Mouse (Mus musculus): ENCODE measurements around the gene Polr1d. TPM values are rescaled to one million over a fixed set of nuclear protein-coding genes. Genes with fewer than 3 reads are reported as not detected.

The Polr1d gene
- polyA plus RNA-seq, 2 experiments = 104 to 148 TPM

GRCm38 (mm10) chr5:147077305-147078034 is 620 bp downstream of the Polr1d start:
- ATAC-seq (ENCODE audit: low FRiP score, low read depth) (peak; percentile 71), DNase-seq (ENCODE audit: low spot score) (peak; percentile 77)
- H3K27me3 ChIP-seq (ENCODE audit: control insufficient read depth, insufficient read depth, low read length) = no peaks in the 10 kb centered on the region
- no peak for TF ChIP-seq POLR2A (IDR thresholded peaks at IDR 0.05; ENCODE audit: borderline replicate concordance, extremely low read depth, insufficient read depth, insufficient read length)
- H3K4me3 ChIP-seq (replicated peaks; ENCODE audit: low read length) = peak overlapping the region; percentile 84
- H3K4me2 ChIP-seq (replicated peaks; ENCODE audit: low read depth, low read length, severe bottlenecking) = peak overlapping the region; percentile 97
- H3K27ac ChIP-seq (replicated peaks; ENCODE audit: low read depth, low read length) = peak overlapping the region; percentile 81
- under 1% methylated on average over 50 of the region's 57 CpGs for WGBS
- peaks cover 13% of the 10 kb centered on the region for H3K4me1 ChIP-seq (ENCODE audit: control insufficient read depth, insufficient read depth, low read length)
- H3K9me3 ChIP-seq (ENCODE audit: control insufficient read depth, low read length) = no peaks in the 10 kb centered on the region
- peaks cover 15% of the 10 kb centered on the region for H3K36me3 ChIP-seq (ENCODE audit: control insufficient read depth, insufficient read depth, low read length)
- H3K9ac ChIP-seq (ENCODE audit: low read depth, low read length, severe bottlenecking) = peak overlapping the region; percentile 80

- peaks cover 13% of the 10 kb centered on the region for H3K4me1 ChIP-seq (ENCODE audit: control insufficient read depth, insufficient read depth, low read length)
- ATAC-seq (ENCODE audit: low FRiP score, low read depth) (no peak), DNase-seq (ENCODE audit: low spot score) (no peak)
- 62% methylated on average over 11 of the region's 11 CpGs for WGBS
- TF ChIP-seq POLR2A (IDR thresholded peaks at IDR 0.05; ENCODE audit: borderline replicate concordance, extremely low read depth, insufficient read depth, insufficient read length) = no peak
- H3K4me2 ChIP-seq (replicated peaks; ENCODE audit: low read depth, low read length, severe bottlenecking) = peak overlapping the region; percentile 97
- H3K36me3 ChIP-seq (ENCODE audit: control insufficient read depth, insufficient read depth, low read length) = peaks cover 16% of the 10 kb centered on the region
- H3K9ac ChIP-seq (ENCODE audit: low read depth, low read length, severe bottlenecking) = peak overlapping the region; percentile 80
- H3K9me3 ChIP-seq (ENCODE audit: control insufficient read depth, low read length) = no peaks in the 10 kb centered on the region
- no peak overlapping the region; the same call in 1 of the 2 replicates for H3K27ac ChIP-seq (replicated peaks; ENCODE audit: low read depth, low read length)
- peak overlapping the region; percentile 84 for H3K4me3 ChIP-seq (replicated peaks; ENCODE audit: low read length)
- no peaks in the 10 kb centered on the region for H3K27me3 ChIP-seq (ENCODE audit: control insufficient read depth, insufficient read depth, low read length)
These were observed 1.5 kb downstream of the Polr1d start for GRCm38 (mm10) chr5:147078110-147078900.

- H3K27ac ChIP-seq (replicated peaks; ENCODE audit: low read depth, low read length) = 0 out of 2 replicates have a peak overlapping the region, but pooled peaks have one; percentile 1
- WGBS = 66% methylated on average over 9 of the region's 9 CpGs
- no peak for ATAC-seq (ENCODE audit: low FRiP score, low read depth)
These were observed 8.5 kb downstream of the Polr1d start for GRCm38 (mm10) chr5:147085201-147085894.

GRCm38 (mm10) chr5:147086816-147087215 is 10.0 kb downstream of the Polr1d start:
- no peak overlapping the region for H3K4me2 ChIP-seq (replicated peaks; ENCODE audit: low read depth, low read length, severe bottlenecking)
- peaks cover 9% of the 10 kb centered on the region; the same call in 1 of the 2 replicates for H3K4me1 ChIP-seq (ENCODE audit: control insufficient read depth, insufficient read depth, low read length)
- H3K27me3 ChIP-seq (ENCODE audit: control insufficient read depth, insufficient read depth, low read length) = no peaks in the 10 kb centered on the region
- H3K9ac ChIP-seq (ENCODE audit: low read depth, low read length, severe bottlenecking) = no peak overlapping the region
- TF ChIP-seq POLR2A (IDR thresholded peaks at IDR 0.05; ENCODE audit: borderline replicate concordance, extremely low read depth, insufficient read depth, insufficient read length) = no peak
- no peak overlapping the region for H3K4me3 ChIP-seq (replicated peaks; ENCODE audit: low read length)
- H3K27ac ChIP-seq (replicated peaks; ENCODE audit: low read depth, low read length) = no peak overlapping the region
- WGBS = 93% methylated on average over 4 of the region's 4 CpGs
- ATAC-seq (ENCODE audit: low FRiP score, low read depth) = no peak
- no peak for DNase-seq (ENCODE audit: low spot score)
- no peaks in the 10 kb centered on the region for H3K9me3 ChIP-seq (ENCODE audit: control insufficient read depth, low read length)
- peaks cover 26% of the 10 kb centered on the region for H3K36me3 ChIP-seq (ENCODE audit: control insufficient read depth, insufficient read depth, low read length)

More at GRCm38 (mm10) chr5:147085201-147085894, 8.5 kb downstream of the Polr1d start:
- H3K27me3 ChIP-seq (ENCODE audit: control insufficient read depth, insufficient read depth, low read length) = no peaks in the 10 kb centered on the region
- peak; percentile 75 for DNase-seq (ENCODE audit: low spot score)
- H3K4me1 ChIP-seq (ENCODE audit: control insufficient read depth, insufficient read depth, low read length) = peaks cover 9% of the 10 kb centered on the region; the same call in 1 of the 2 replicates
- no peak overlapping the region for H3K9ac ChIP-seq (ENCODE audit: low read depth, low read length, severe bottlenecking)
- no peaks in the 10 kb centered on the region for H3K9me3 ChIP-seq (ENCODE audit: control insufficient read depth, low read length)
- no peak for TF ChIP-seq POLR2A (IDR thresholded peaks at IDR 0.05; ENCODE audit: borderline replicate concordance, extremely low read depth, insufficient read depth, insufficient read length)
- no peak overlapping the region for H3K4me2 ChIP-seq (replicated peaks; ENCODE audit: low read depth, low read length, severe bottlenecking)
- H3K4me3 ChIP-seq (replicated peaks; ENCODE audit: low read length) = no peak overlapping the region
- peaks cover 35% of the 10 kb centered on the region for H3K36me3 ChIP-seq (ENCODE audit: control insufficient read depth, insufficient read depth, low read length)

- ATAC-seq (ENCODE audit: low FRiP score, low read depth) = peak; percentile 57
- Histone ChIP-seq H3K4me3 (replicated peaks; ENCODE audit: low read length) (no peak overlapping the region), H3K9ac (ENCODE audit: low read depth, low read length, severe bottlenecking) (no peak overlapping the region), H3K9me3 (ENCODE audit: control insufficient read depth, low read length) (no peaks in the 10 kb centered on the region), H3K36me3 (ENCODE audit: control insufficient read depth, insufficient read depth, low read length) (peaks cover 23% of the 10 kb centered on the region), H3K27me3 (ENCODE audit: control insufficient read depth, insufficient read depth, low read length) (no peaks in the 10 kb centered on the region), H3K4me1 (ENCODE audit: control insufficient read depth, insufficient read depth, low read length) (peaks cover 10% of the 10 kb centered on the region; the same call in 1 of the 2 replicates), H3K4me2 (replicated peaks; ENCODE audit: low read depth, low read length, severe bottlenecking) (no peak overlapping the region), H3K27ac (replicated peaks; ENCODE audit: low read depth, low read length) (no peak overlapping the region)
- WGBS = 63% methylated on average over 3 of the region's 3 CpGs
- peak; percentile 59 for DNase-seq (ENCODE audit: low spot score)
- TF ChIP-seq POLR2A (IDR thresholded peaks at IDR 0.05; ENCODE audit: borderline replicate concordance, extremely low read depth, insufficient read depth, insufficient read length) = no peak
These were observed 13.0 kb downstream of the Polr1d start for GRCm38 (mm10) chr5:147089836-147090235.

Data from limb, embryonic 14.5 days (tissue).